Mouse (Mus musculus): ENCODE data around the gene Ssh1. TPM values are rescaled to one million over a fixed set of nuclear protein-coding genes. Genes with fewer than 3 reads are reported as not detected.
A peak's percentile ranks its signal among the peaks of the same experiment; 100 is the strongest.

Gene Ssh1
- total RNA-seq, 1 experiment, result 11.8 TPM

- in situ Hi-C loops (cut with MboI; ENCODE audit: low sequenced_read_pairs in 2 of 2, unreplicated experiment in 2 of 2), result no loop called here
- H3K36me3 ChIP-seq (ENCODE audit: control insufficient read depth, insufficient read depth, low read length, poor library complexity, severe bottlenecking), result no peaks in the 10 kb centered on the region
- H3K4me3 ChIP-seq (ENCODE audit: insufficient read depth in 1 of 2, low read depth in 1 of 2, low read length in 2 of 2, poor library complexity in 1 of 2, severe bottlenecking in 1 of 2), result peak overlapping the region in 1 of 2 experiments; percentile 34; a peak in 1 of 4 replicates
- H3K9me3 ChIP-seq (ENCODE audit: control insufficient read depth, insufficient read depth, low read depth, low read length), result no peaks in the 10 kb centered on the region
- TF ChIP-seq ZNF384 (IDR thresholded peaks at IDR 0.05; ENCODE audit: low read depth, low read length) (no peak), CHD2 (IDR thresholded peaks at IDR 0.05; ENCODE audit: low read depth, low read length) (no peak), ZC3H11A (IDR thresholded peaks at IDR 0.05; ENCODE audit: borderline replicate concordance, low read depth, low read length) (no peak), HCFC1 (IDR thresholded peaks at IDR 0.05; ENCODE audit: borderline replicate concordance, insufficient read depth, low read length) (no peak), MAFK (IDR thresholded peaks at IDR 0.05; ENCODE audit: insufficient read depth, low read depth, low read length) (no peak)
- no peak overlapping the region for H3K9ac ChIP-seq (ENCODE audit: insufficient read depth, low read depth, low read length, poor library complexity, severe bottlenecking)
- DNase-seq (ENCODE audit: low read depth, low spot score), result no peak
- H3K27ac ChIP-seq (ENCODE audit: insufficient read depth, low read depth, low read length, poor library complexity, severe bottlenecking), result no peak overlapping the region
- peaks cover 0 to 14% of the 10 kb centered on the region in 2 experiments; a peak in 1 of 4 replicates for H3K4me1 ChIP-seq (ENCODE audit: control insufficient read depth in 2 of 2, insufficient read depth in 2 of 2, low read length in 2 of 2, poor library complexity in 1 of 2)
Measured at GRCm38 (mm10) chr5:113929526-113929925, 64.2 kb downstream of the Ssh1 start.

GRCm38 (mm10) chr5:113924608-113925007 lies 69.1 kb downstream of the Ssh1 start:
- Histone ChIP-seq H3K9me3 (ENCODE audit: control insufficient read depth, insufficient read depth, low read depth, low read length) (no peaks in the 10 kb centered on the region), H3K27ac (ENCODE audit: insufficient read depth, low read depth, low read length, poor library complexity, severe bottlenecking) (no peak overlapping the region), H3K36me3 (ENCODE audit: control insufficient read depth, insufficient read depth, low read length, poor library complexity, severe bottlenecking) (no peaks in the 10 kb centered on the region), H3K4me3 (ENCODE audit: insufficient read depth in 1 of 2, low read depth in 1 of 2, low read length in 2 of 2, poor library complexity in 1 of 2, severe bottlenecking in 1 of 2) (no peak overlapping the region), H3K9ac (ENCODE audit: insufficient read depth, low read depth, low read length, poor library complexity, severe bottlenecking) (no peak overlapping the region), H3K4me1 (ENCODE audit: control insufficient read depth in 2 of 2, insufficient read depth in 2 of 2, low read length in 2 of 2, poor library complexity in 1 of 2) (peaks cover 0 to 10% of the 10 kb centered on the region in 2 experiments; a peak in 1 of 4 replicates)
- TF ChIP-seq ZC3H11A (IDR thresholded peaks at IDR 0.05; ENCODE audit: borderline replicate concordance, low read depth, low read length), result no peak
- TF ChIP-seq CHD2 (IDR thresholded peaks at IDR 0.05; ENCODE audit: low read depth, low read length), result no peak
- TF ChIP-seq ZNF384 (IDR thresholded peaks at IDR 0.05; ENCODE audit: low read depth, low read length), result no peak
- no peak for TF ChIP-seq HCFC1 (IDR thresholded peaks at IDR 0.05; ENCODE audit: borderline replicate concordance, insufficient read depth, low read length)
- no peak for TF ChIP-seq MAFK (IDR thresholded peaks at IDR 0.05; ENCODE audit: insufficient read depth, low read depth, low read length)
- no peak for DNase-seq (ENCODE audit: low read depth, low spot score)
- in situ Hi-C loops (cut with MboI; ENCODE audit: low sequenced_read_pairs in 2 of 2, unreplicated experiment in 2 of 2), result no loop called here

GRCm38 (mm10) chr5:113921310-113922166 lies 72.2 kb downstream of the Ssh1 start:
- H3K9me3 ChIP-seq (ENCODE audit: control insufficient read depth, insufficient read depth, low read depth, low read length), result no peaks in the 10 kb centered on the region
- no peaks in the 10 kb centered on the region for H3K36me3 ChIP-seq (ENCODE audit: control insufficient read depth, insufficient read depth, low read length, poor library complexity, severe bottlenecking)
- no peak for DNase-seq (ENCODE audit: low read depth, low spot score)
- H3K4me3 ChIP-seq (ENCODE audit: insufficient read depth in 1 of 2, low read depth in 1 of 2, low read length in 2 of 2, poor library complexity in 1 of 2, severe bottlenecking in 1 of 2), result no peak overlapping the region
- H3K27ac ChIP-seq (ENCODE audit: insufficient read depth, low read depth, low read length, poor library complexity, severe bottlenecking), result no peak overlapping the region
- in situ Hi-C loops (cut with MboI; ENCODE audit: low sequenced_read_pairs in 2 of 2, unreplicated experiment in 2 of 2), result no loop called here
- no peak for TF ChIP-seq ZC3H11A (IDR thresholded peaks at IDR 0.05; ENCODE audit: borderline replicate concordance, low read depth, low read length)
- no peak for TF ChIP-seq HCFC1 (IDR thresholded peaks at IDR 0.05; ENCODE audit: borderline replicate concordance, insufficient read depth, low read length)
- TF ChIP-seq MAFK (IDR thresholded peaks at IDR 0.05; ENCODE audit: insufficient read depth, low read depth, low read length), result no peak
- TF ChIP-seq CHD2 (IDR thresholded peaks at IDR 0.05; ENCODE audit: low read depth, low read length), result no peak
- TF ChIP-seq ZNF384 (IDR thresholded peaks at IDR 0.05; ENCODE audit: low read depth, low read length), result no peak
- H3K9ac ChIP-seq (ENCODE audit: insufficient read depth, low read depth, low read length, poor library complexity, severe bottlenecking), result no peak overlapping the region
- peaks cover 0 to 15% of the 10 kb centered on the region in 2 experiments; a peak in 1 of 4 replicates for H3K4me1 ChIP-seq (ENCODE audit: control insufficient read depth in 2 of 2, insufficient read depth in 2 of 2, low read length in 2 of 2, poor library complexity in 1 of 2)

GRCm38 (mm10) chr5:113919060-113919459 lies 74.6 kb downstream of the Ssh1 start:
- in situ Hi-C loops (cut with MboI; ENCODE audit: low sequenced_read_pairs in 2 of 2, unreplicated experiment in 2 of 2), result no loop called here
- Histone ChIP-seq H3K9me3 (ENCODE audit: control insufficient read depth, insufficient read depth, low read depth, low read length) (no peaks in the 10 kb centered on the region), H3K4me3 (ENCODE audit: insufficient read depth in 1 of 2, low read depth in 1 of 2, low read length in 2 of 2, poor library complexity in 1 of 2, severe bottlenecking in 1 of 2) (no peak overlapping the region), H3K9ac (ENCODE audit: insufficient read depth, low read depth, low read length, poor library complexity, severe bottlenecking) (no peak overlapping the region), H3K36me3 (ENCODE audit: control insufficient read depth, insufficient read depth, low read length, poor library complexity, severe bottlenecking) (no peaks in the 10 kb centered on the region), H3K27ac (ENCODE audit: insufficient read depth, low read depth, low read length, poor library complexity, severe bottlenecking) (no peak overlapping the region), H3K4me1 (ENCODE audit: control insufficient read depth in 2 of 2, insufficient read depth in 2 of 2, low read length in 2 of 2, poor library complexity in 1 of 2) (peaks cover 0 to 10% of the 10 kb centered on the region in 2 experiments; a peak in 1 of 4 replicates)
- no peak for TF ChIP-seq ZNF384 (IDR thresholded peaks at IDR 0.05; ENCODE audit: low read depth, low read length)
- TF ChIP-seq MAFK (IDR thresholded peaks at IDR 0.05; ENCODE audit: insufficient read depth, low read depth, low read length), result no peak
- no peak for TF ChIP-seq HCFC1 (IDR thresholded peaks at IDR 0.05; ENCODE audit: borderline replicate concordance, insufficient read depth, low read length)
- no peak for TF ChIP-seq ZC3H11A (IDR thresholded peaks at IDR 0.05; ENCODE audit: borderline replicate concordance, low read depth, low read length)
- no peak for TF ChIP-seq CHD2 (IDR thresholded peaks at IDR 0.05; ENCODE audit: low read depth, low read length)
- DNase-seq (ENCODE audit: low read depth, low spot score), result no peak

All from ES-E14 (cell line).